Mouse (Mus musculus) CH12.LX (cell line): ENCODE measurements at regions not wholly inside any gene's neighbourhood (a gene's known extent, or its start where the extent isn't known, plus 50 kb on each side); places are given as distances from the start of the nearest gene placed in this dataset.

ENCODE experiments used
- DNase-seq: peaks from one replicate; pipeline ENCODE4 v3.0.0-alpha.2; 2013; ENCODE audit errors: extremely low read depth
- H3K27ac ChIP-seq: 2 replicates; pipeline ENCODE4 v1.5.1; 2012; ENCODE audit warnings: low read depth, mild to moderate bottlenecking, control low read depth, moderate library complexity; ENCODE audit not compliant: insufficient read depth
- H3K27me3 ChIP-seq: replicated peaks from 2 replicates; pipeline ENCODE3; 2012; ENCODE audit warnings: inconsistent platforms
- H3K36me3 ChIP-seq, 2 experiments: replicated peaks in 1 of 2; 2 replicates each; pipeline versions ENCODE3 to v1.6.1; 2012; ENCODE audit warnings: inconsistent platforms in 1 of 2, low read length in 1 of 2, mild to moderate bottlenecking in 1 of 2, mixed read lengths in 1 of 2, moderate library complexity in 1 of 2; ENCODE audit not compliant: control insufficient read depth in 1 of 2, insufficient read depth in 1 of 2
- H3K4me1 ChIP-seq, 2 experiments: 2 replicates each; pipeline ENCODE4 v1.6.1; 2012; ENCODE audit warnings: inconsistent platforms in 1 of 2, moderate library complexity in 1 of 2; ENCODE audit not compliant: insufficient read depth in 2 of 2, control insufficient read depth in 1 of 2
- H3K4me2 ChIP-seq: 2 replicates; pipeline ENCODE4 v1.6.1; 2012; ENCODE audit warnings: low read depth, mild to moderate bottlenecking, control low read depth; ENCODE audit not compliant: poor library complexity, insufficient read depth, severe bottlenecking
- H3K4me3 ChIP-seq, 3 experiments: fragments of 150-350 bp in 1 of 3; sonication (generic) in 1 of 3; replicated peaks in 1 of 3; 2 replicates each; pipeline versions ENCODE3 to v1.5.1; 2011 to 2012; ENCODE audit warnings: low read depth in 2 of 3, low read length in 2 of 3, mild to moderate bottlenecking in 2 of 3, moderate library complexity in 2 of 3, control low read depth in 1 of 3, improper control_type of control experiment in 1 of 3, inconsistent platforms in 1 of 3, mixed read lengths in 1 of 3; ENCODE audit not compliant: poor library complexity in 1 of 3
- H3K79me2 ChIP-seq: replicated peaks from 2 replicates; pipeline ENCODE4 v1.6.1; 2012; ENCODE audit warnings: mild to moderate bottlenecking, moderate library complexity; ENCODE audit not compliant: control insufficient read depth, poor library complexity, insufficient read depth, severe bottlenecking; ENCODE audit errors: extremely low read depth
- H3K9ac ChIP-seq: 2 replicates; pipeline ENCODE4 v1.6.1; 2012; ENCODE audit warnings: low read depth, mild to moderate bottlenecking, control low read depth, moderate library complexity; ENCODE audit not compliant: insufficient read depth
- H3K9me3 ChIP-seq: replicated peaks from 2 replicates; pipeline ENCODE3; 2012; ENCODE audit warnings: low read length, inconsistent platforms, mixed read lengths
- BHLHE40 ChIP-seq: IDR thresholded peaks from 2 replicates; pipeline ENCODE4 v1.6.1; 2011; ENCODE audit warnings: mild to moderate bottlenecking, low read depth, low read length, improper control_type of control experiment
- CHD2 ChIP-seq: IDR thresholded peaks from 2 replicates; pipeline ENCODE4 v1.6.1; 2011; ENCODE audit warnings: low read length, improper control_type of control experiment
- EP300 ChIP-seq: IDR thresholded peaks from 2 replicates; pipeline ENCODE4 v1.6.1; 2011; ENCODE audit warnings: low read length, improper control_type of control experiment
- ETS1 ChIP-seq: conservative IDR thresholded peaks from 2 replicates; pipeline ENCODE4 v1.6.1; 2012; ENCODE audit warnings: low read depth, mild to moderate bottlenecking, inconsistent platforms, low read length, improper control_type of control experiment, moderate library complexity
- HCFC1 ChIP-seq: IDR thresholded peaks from 2 replicates; pipeline ENCODE4 v1.6.1; 2012; ENCODE audit warnings: low read depth, mild to moderate bottlenecking, inconsistent platforms, low read length, improper control_type of control experiment
- JUN ChIP-seq: IDR thresholded peaks from 2 replicates; pipeline ENCODE4 v1.6.1; 2011; ENCODE audit warnings: low read depth, mild to moderate bottlenecking, low read length, improper control_type of control experiment, moderate library complexity; ENCODE audit not compliant: insufficient read depth
- MAX ChIP-seq: IDR thresholded peaks from 2 replicates; pipeline ENCODE4 v1.6.1; 2011; ENCODE audit warnings: low read length, improper control_type of control experiment
- MAZ ChIP-seq: IDR thresholded peaks from 2 replicates; pipeline ENCODE4 v1.6.1; 2012; ENCODE audit warnings: low read depth, mild to moderate bottlenecking, inconsistent platforms, low read length, improper control_type of control experiment, moderate library complexity
- MEF2A ChIP-seq: IDR thresholded peaks from 2 replicates; pipeline ENCODE4 v1.6.1; 2014; ENCODE audit warnings: low read depth, mild to moderate bottlenecking, inconsistent platforms, low read length, improper control_type of control experiment, borderline replicate concordance
- NELFE ChIP-seq: IDR thresholded peaks from 2 replicates; pipeline ENCODE4 v1.6.1; 2011; ENCODE audit warnings: low read depth, low read length, improper control_type of control experiment
- NRF1 ChIP-seq: IDR thresholded peaks from 2 replicates; pipeline ENCODE4 v1.6.1; 2014; ENCODE audit warnings: low read depth, mild to moderate bottlenecking, inconsistent platforms, low read length, improper control_type of control experiment, moderate library complexity
- PAX5 ChIP-seq: IDR thresholded peaks from 2 replicates; pipeline ENCODE4 v1.6.1; 2012; ENCODE audit warnings: low read length, inconsistent platforms, mixed read lengths
- POLR2A ChIP-seq: IDR thresholded peaks from 2 replicates; pipeline ENCODE4 v1.6.1; 2011; ENCODE audit warnings: low read depth, mild to moderate bottlenecking, improper control_type of control experiment, low read length
- POLR2AphosphoS2 ChIP-seq: IDR thresholded peaks from 2 replicates; pipeline ENCODE4 v1.6.1; 2011; ENCODE audit warnings: low read depth, low read length, improper control_type of control experiment
- SMC3 ChIP-seq: IDR thresholded peaks from 2 replicates; pipeline ENCODE4 v1.6.1; 2011; ENCODE audit warnings: low read depth, low read length, improper control_type of control experiment
- TBP ChIP-seq: conservative IDR thresholded peaks from 2 replicates; pipeline ENCODE4 v1.6.1; 2011; ENCODE audit warnings: low read depth, low read length, improper control_type of control experiment
- UBTF ChIP-seq: IDR thresholded peaks from 2 replicates; pipeline ENCODE4 v1.6.1; 2012; ENCODE audit warnings: low read depth, mild to moderate bottlenecking, inconsistent platforms, low read length, improper control_type of control experiment, moderate library complexity
- USF2 ChIP-seq: conservative IDR thresholded peaks from 2 replicates; pipeline ENCODE4 v1.6.1; 2011; ENCODE audit warnings: low read depth, low read length, improper control_type of control experiment
- ZC3H11A ChIP-seq: IDR thresholded peaks from 2 replicates; pipeline ENCODE4 v1.6.1; 2012; ENCODE audit warnings: low read depth, mild to moderate bottlenecking, inconsistent platforms, low read length, improper control_type of control experiment
- ZKSCAN1 ChIP-seq: IDR thresholded peaks from 2 replicates; pipeline ENCODE4 v1.6.1; 2012; ENCODE audit warnings: low read depth, inconsistent platforms, low read length, improper control_type of control experiment, borderline replicate concordance
- ZMIZ1 ChIP-seq: IDR thresholded peaks from 2 replicates; pipeline ENCODE4 v1.6.1; 2012; ENCODE audit warnings: low read depth, mild to moderate bottlenecking, inconsistent platforms, low read length, improper control_type of control experiment
- dilution Hi-C: fragments of 300-500 bp; cut with MboI; formaldehyde crosslinking; loops from 2 replicates; pipeline ENCODE4 v1.14.3; 2020; ENCODE audit warnings: low sequenced_read_pairs; ENCODE audit not compliant: extremely low pct_unique_long_range_greater_than_20kb, extremely low pct_ligation_motif_present
- in situ Hi-C: fragments of 300-500 bp; cut with MboI; formaldehyde crosslinking; loops from 3 replicates; pipeline ENCODE4 v1.14.3; 2019; ENCODE audit warnings: low sequenced_read_pairs, low pct_ligation_motif_present, low pct_unique_long_range_greater_than_20kb, mixed read lengths

GRCm38 (mm10) chr13:107300792-107301191 is 278.9 kb upstream of the Kif2a start:
- in situ Hi-C loops (no loop called here), dilution Hi-C loops (no loop called here)
- Histone ChIP-seq H3K4me1 (no peaks in the 10 kb centered on the region), H3K27me3 (no peaks in the 10 kb centered on the region), H3K9ac (no peak overlapping the region), H3K9me3 (no peaks in the 10 kb centered on the region), H3K27ac (no peak overlapping the region), H3K4me3 (no peak overlapping the region), H3K4me2 (no peak overlapping the region; the same call in 1 of the 2 replicates), H3K79me2 (no peaks in the 10 kb centered on the region), H3K36me3 (no peaks in the 10 kb centered on the region)
- TF ChIP-seq POLR2AphosphoS2 = no peak
- no peak for DNase-seq

- H3K9ac ChIP-seq = no peak overlapping the region
- H3K36me3 ChIP-seq = no peaks in the 10 kb centered on the region
- H3K4me3 ChIP-seq = no peak overlapping the region
- dilution Hi-C loops (no loop called here), in situ Hi-C loops (no loop called here)
- H3K4me2 ChIP-seq = no peak overlapping the region
- no peaks in the 10 kb centered on the region for H3K79me2 ChIP-seq
- no peak for DNase-seq
- H3K9me3 ChIP-seq = no peaks in the 10 kb centered on the region
- peaks cover 0 to 4% of the 10 kb centered on the region in 2 experiments; a peak in 1 of 4 replicates for H3K4me1 ChIP-seq
- no peak overlapping the region for H3K27ac ChIP-seq
- no peaks in the 10 kb centered on the region for H3K27me3 ChIP-seq
- TF ChIP-seq ZC3H11A (no peak), UBTF (no peak)
Observed at GRCm38 (mm10) chr13:107264581-107264980, 242.7 kb upstream of the Kif2a start.

- DNase-seq = no peak
- in situ Hi-C loops (no loop called here), dilution Hi-C loops (no loop called here)
- Histone ChIP-seq H3K79me2 (no peaks in the 10 kb centered on the region), H3K4me2 (no peak overlapping the region), H3K4me3 (no peak overlapping the region), H3K4me1 (peaks cover 0 to 4% of the 10 kb centered on the region in 2 experiments; a peak in 1 of 4 replicates), H3K36me3 (no peaks in the 10 kb centered on the region), H3K9ac (no peak overlapping the region), H3K27me3 (no peaks in the 10 kb centered on the region), H3K27ac (no peak overlapping the region), H3K9me3 (no peaks in the 10 kb centered on the region)
- TF ChIP-seq ZKSCAN1 = no peak
- no peak for TF ChIP-seq NRF1
- TF ChIP-seq POLR2A = no peak
- no peak for TF ChIP-seq PAX5
- TF ChIP-seq HCFC1 = no peak
- TF ChIP-seq USF2 = no peak
- TF ChIP-seq MEF2A = no peak
- no peak for TF ChIP-seq BHLHE40
- TF ChIP-seq SMC3 = no peak
- TF ChIP-seq TBP = no peak
- TF ChIP-seq UBTF = no peak
- no peak for TF ChIP-seq CHD2
- TF ChIP-seq MAZ = no peak
- TF ChIP-seq ZMIZ1 = no peak
- no peak for TF ChIP-seq NELFE
- TF ChIP-seq MAX = no peak
- TF ChIP-seq ZC3H11A = no peak
- TF ChIP-seq ETS1 = no peak
- TF ChIP-seq JUN = no peak
- no peak for TF ChIP-seq EP300
Observed at GRCm38 (mm10) chr13:107261479-107262050, 239.6 kb upstream of the Kif2a start.
